Mouse (Mus musculus) myocyte (in vitro differentiated cells): ENCODE measurements around the gene Kitl.

Experiments used
- CEBPB ChIP-seq: IDR thresholded peaks from 2 replicates; pipeline ENCODE4 v1.6.1; 2011; ENCODE audit warnings: mild to moderate bottlenecking, moderate library complexity; ENCODE audit not compliant: poor library complexity, insufficient read depth, severe bottlenecking
- MAX ChIP-seq: IDR thresholded peaks from one replicate; pipeline ENCODE4 v1.6.1; 2011; ENCODE audit warnings: low read depth, mild to moderate bottlenecking, control low read depth
- POLR2A ChIP-seq: IDR thresholded peaks from one replicate; pipeline ENCODE4 v1.6.1; 2011; ENCODE audit warnings: low read depth, mild to moderate bottlenecking, control low read depth, moderate library complexity; ENCODE audit not compliant: insufficient read length
- REST ChIP-seq: IDR thresholded peaks from one replicate; pipeline ENCODE4 v1.6.1; 2011; ENCODE audit warnings: mild to moderate bottlenecking, control low read depth, moderate library complexity; ENCODE audit not compliant: insufficient read depth, insufficient read length
- TCF3 ChIP-seq: IDR thresholded peaks from one replicate; pipeline ENCODE4 v1.6.1; 2011; ENCODE audit warnings: low read depth, control low read depth; ENCODE audit not compliant: insufficient read length

DNA sequence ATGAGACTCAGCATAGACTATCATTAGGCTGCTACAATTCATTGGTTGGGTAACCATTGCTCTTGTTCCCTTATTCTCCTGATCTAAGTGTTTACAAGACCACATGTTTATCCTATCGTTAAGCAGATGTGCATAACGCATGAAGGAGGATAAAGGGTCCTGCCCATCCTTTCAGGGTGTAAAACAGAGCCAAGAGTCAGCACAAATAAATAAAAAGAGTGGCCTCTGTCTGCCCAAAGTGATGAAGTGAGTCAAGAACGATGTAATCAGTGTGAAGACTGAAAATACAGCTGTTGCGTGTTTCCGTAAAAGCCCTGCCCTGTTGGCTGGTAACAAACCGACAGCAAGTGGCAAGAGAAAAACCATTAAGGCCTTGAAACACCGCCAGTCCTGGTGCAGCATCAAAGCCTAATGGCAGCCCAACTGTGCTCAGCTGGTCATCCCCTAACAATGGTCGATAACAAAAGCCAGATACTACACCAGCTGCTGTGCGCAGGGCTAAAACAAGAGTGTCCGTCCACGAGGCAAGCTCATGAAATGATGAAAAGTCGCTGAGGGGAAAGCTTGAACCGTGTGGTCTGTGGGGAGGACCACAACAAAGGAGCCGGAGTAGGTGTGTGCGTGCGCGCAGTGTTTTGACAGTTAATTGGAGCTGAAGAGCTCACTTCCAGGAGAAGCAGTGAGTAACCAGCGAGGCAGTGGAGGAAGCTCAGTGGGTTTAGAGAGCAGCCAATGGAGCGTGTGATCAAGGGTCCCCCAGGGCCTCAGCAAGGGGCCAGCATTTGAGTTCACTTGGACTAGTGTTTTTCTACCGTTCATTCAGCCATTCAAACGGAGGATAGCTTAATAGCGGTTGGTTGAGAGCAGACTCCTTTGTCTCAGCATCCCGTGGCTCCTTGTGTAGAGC lies 112.7 kb downstream of the Kitl start:
- no peak for TF ChIP-seq CEBPB
- TF ChIP-seq POLR2A: no peak
- TF ChIP-seq REST: no peak
- no peak for TF ChIP-seq TCF3
- TF ChIP-seq MAX: no peak
